Mouse (Mus musculus): ENCODE measurements around the gene Cdk17.

Cdk17 gene

GRCm38 (mm10) chr10:93160807-93161510, at the start of gene Cdk17:
Gene Cdk17 (plus strand): TSS chr10:93160875.
- DNase-seq (ENCODE audit: extremely low read depth, low read depth), result no peak

- DNase-seq (ENCODE audit: extremely low read depth, low read depth), result no peak
Measured at GRCm38 (mm10) chr10:93111412-93111811, 49.3 kb upstream of the Cdk17 start.

DNA sequence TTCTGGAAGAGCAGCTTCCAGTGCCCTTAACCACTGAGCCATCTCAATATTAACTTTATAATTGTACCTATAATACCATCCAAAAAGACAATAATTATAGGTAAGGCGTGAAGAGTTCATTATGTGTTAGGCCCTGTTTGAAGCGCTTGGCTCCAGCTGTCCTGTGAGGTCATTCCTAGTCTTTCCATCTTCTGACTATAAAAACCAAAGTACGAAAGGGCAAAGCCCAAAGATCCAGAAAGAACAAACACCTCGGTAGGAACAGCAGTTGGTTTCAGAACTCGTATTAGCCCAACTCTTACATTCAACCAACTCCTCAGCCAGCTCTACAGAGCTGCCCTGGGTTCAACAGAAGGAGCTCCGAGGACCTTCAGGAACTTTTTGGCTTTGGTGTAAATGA, 48.7 kb upstream of the Cdk17 start:
- no peak for DNase-seq (ENCODE audit: extremely low read depth, low read depth)

DNA sequence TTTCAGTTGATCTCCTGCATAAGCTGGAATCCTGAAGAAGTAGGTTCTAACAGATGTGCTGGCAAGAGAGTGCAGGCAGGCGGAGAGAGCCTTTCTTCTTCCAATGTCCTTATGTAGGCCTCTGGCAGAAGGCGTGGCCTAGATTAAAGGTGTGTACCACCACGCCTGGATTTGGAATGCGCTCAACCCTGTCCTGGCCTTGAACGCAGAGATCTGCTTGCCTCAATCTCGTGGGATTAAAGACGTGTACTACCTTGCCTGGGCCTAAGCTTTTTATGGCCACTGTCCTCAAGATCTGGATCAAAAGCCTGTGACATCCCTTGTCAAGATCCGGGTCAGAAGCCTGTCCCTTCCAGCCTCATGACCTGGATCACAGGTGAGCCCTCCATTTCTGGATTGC, 46.7 kb upstream of the Cdk17 start:
- no peak for DNase-seq (ENCODE audit: extremely low read depth, low read depth)

GRCm38 (mm10) chr10:93114782-93115181, 45.9 kb upstream of the Cdk17 start:
- DNase-seq (ENCODE audit: extremely low read depth, low read depth), result peak; percentile 46

DNA sequence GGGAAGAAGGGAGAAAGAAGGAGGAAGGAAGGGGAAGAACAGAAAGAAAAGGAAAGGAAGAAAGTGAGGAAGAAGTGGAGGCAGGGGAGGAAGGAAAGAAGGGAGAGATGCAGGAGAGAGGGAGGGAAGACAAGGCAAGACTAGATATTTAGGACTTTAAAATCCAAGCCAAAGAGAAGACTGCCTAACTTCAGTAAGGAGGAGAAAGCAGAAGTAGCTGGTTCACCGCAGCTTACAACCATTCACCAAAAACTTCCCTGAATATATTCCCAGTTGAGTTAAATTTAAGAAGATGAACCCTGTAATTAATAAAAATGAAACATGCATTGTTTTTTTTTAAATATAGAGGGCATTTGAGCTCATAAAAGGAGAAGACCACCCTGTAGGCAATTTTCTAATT, 44.9 kb upstream of the Cdk17 start:
- DNase-seq (ENCODE audit: extremely low read depth, low read depth), result no peak

DNA sequence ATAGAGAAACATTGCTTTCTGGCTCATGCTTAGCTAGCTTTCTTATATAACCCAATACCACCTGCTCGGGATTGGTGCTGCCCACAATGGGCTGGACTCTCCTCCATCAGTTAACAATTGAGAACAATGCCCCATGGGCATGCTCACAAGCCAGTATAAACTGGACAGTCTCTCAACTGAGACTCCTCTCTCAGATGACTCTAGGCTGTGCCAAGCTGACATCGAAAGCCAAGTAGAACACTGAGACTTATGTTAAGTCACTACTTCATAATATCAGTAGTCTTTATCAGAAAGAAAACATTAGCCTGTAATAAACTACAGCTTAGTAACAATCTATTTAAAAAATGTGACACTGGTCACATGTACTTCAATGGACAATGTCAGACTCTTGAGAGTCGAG, 44.0 kb upstream of the Cdk17 start:
- no peak for DNase-seq (ENCODE audit: extremely low read depth, low read depth)

- no peak for DNase-seq (ENCODE audit: extremely low read depth, low read depth)
Measured at GRCm38 (mm10) chr10:93119809-93120208, 40.9 kb upstream of the Cdk17 start.

- DNase-seq (ENCODE audit: extremely low read depth, low read depth), result no peak
Measured at GRCm38 (mm10) chr10:93121262-93121860, 39.3 kb upstream of the Cdk17 start.

GRCm38 (mm10) chr10:93122399-93123184, 38.1 kb upstream of the Cdk17 start:
- peak; percentile 37 for DNase-seq (ENCODE audit: extremely low read depth, low read depth)

DNA sequence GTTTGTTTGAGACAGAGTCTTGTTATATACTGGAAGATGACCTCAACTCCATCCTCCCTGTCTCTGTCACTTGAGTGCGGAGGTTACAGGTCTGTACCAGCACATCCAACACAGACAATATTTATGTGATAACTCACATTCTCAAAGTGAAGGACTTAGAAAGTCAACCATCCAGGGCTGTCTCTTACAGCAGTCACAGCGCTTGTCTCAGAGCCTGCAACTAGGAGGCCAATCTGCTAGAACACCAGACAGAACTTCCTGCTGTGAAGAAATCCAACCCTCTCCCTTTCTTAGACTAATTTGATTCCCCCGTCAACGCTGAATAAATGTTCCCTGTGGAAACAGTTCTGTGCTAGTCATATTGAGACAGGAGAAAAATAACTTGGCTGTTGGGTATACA, 37.4 kb upstream of the Cdk17 start:
- DNase-seq (ENCODE audit: extremely low read depth, low read depth), result no peak

DNA sequence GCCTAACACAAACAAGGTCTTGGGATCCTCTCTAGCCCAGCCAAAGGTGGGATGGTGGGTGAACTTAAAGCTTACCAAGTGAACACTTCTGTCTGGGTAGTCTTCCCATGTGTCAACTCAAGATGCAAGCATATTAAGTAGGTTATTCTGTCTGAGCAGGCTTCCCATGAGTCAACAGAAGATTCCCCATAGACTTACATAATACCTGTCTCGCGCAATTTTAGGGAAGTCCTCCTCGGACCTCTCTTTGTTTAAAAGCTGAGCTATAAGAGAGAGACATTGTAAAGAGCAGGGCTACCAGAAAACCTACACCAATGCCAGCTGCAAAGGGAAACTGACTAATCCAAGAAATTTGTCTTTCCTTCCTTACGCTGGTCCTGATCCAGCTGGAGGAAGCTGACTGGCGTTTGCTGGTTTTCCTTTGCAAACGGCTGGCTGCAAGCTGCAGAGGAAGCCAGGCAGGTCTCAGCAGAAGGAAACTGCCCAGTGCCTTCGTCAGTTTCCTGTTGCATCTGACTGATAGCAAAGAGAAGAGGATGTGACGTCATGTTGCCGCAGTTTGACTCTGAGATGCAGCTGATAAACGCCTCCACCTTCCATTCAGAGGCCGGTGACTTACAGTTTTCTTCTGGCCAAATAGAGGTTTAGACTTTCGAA, 36.6 kb upstream of the Cdk17 start:
- peak; percentile 87 for DNase-seq (ENCODE audit: extremely low read depth, low read depth)

DNA sequence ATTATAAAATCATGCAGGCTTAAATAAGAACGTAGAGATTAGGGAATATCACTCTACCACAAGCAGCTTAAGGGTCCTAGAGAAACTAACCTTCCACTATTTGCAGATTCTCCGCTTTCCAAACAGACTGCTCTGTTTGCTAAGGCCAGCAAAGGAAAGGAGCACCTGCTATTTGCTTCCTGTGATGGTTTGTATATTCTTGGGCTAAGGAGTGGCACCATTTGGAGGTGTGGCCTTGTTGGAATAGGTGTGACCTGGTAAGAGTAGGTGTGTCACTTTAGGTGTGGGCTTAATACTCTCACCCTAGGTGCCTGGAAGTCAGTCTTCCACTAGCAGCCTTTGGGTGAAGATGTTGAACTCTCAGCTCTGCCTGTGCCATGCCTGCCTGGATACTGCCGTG, 34.6 kb upstream of the Cdk17 start:
- DNase-seq (ENCODE audit: extremely low read depth, low read depth), result no peak

DNA sequence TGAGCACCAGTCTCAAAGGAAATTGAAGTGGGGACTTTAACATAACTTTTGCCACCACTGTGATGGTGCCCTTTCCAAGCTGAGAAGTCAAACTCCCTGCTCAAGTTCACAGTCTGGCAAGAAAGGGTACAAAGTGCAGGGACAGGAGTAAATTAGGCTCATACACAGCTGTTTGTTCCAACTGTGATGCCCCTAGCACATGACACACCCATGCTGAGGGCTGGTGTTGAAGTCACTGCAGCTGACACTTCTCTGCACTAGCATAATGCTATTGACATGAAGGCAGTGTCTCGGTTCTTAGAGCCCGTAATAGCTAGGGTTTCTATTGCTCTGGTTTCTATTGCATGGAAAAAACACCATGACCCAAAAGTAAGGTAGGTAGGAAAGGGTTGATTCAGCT, 32.1 kb upstream of the Cdk17 start:
- no peak for DNase-seq (ENCODE audit: extremely low read depth, low read depth)

- DNase-seq (ENCODE audit: extremely low read depth, low read depth), result no peak
Measured at GRCm38 (mm10) chr10:93129345-93129744, 31.3 kb upstream of the Cdk17 start.

DNA sequence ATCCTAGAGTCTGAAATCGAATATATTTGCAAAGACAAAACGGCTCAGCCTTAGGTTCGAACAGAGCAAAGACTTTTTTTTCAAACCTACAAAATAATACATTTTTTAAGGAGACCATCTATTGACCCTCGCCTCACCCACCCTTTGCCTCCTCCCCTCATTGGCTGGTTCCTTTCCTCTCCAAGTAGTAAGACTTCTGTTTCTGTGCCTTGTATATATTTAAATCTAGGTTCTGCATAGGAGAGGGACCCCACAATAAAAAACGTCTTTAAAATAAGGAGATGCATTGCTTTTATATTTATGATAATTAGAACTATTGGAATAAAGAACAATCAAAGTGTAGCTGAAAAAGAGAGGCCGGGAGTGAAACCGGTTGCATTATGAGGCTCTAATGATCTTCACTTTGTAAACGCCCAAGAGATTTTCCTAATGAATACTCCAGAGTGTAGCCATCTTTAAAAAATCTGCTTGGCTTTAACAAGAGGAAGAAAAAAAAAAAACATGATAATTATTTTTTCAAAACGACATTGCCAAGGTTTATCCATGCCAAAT, 30.7 kb upstream of the Cdk17 start:
- DNase-seq (ENCODE audit: extremely low read depth, low read depth), result no peak

- DNase-seq (ENCODE audit: extremely low read depth, low read depth), result no peak
Measured at GRCm38 (mm10) chr10:93130456-93130940, 30.2 kb upstream of the Cdk17 start.

- DNase-seq (ENCODE audit: extremely low read depth, low read depth), result no peak
Measured at GRCm38 (mm10) chr10:93131865-93132566, 28.7 kb upstream of the Cdk17 start.

GRCm38 (mm10) chr10:93138730-93139129, 21.9 kb upstream of the Cdk17 start:
- DNase-seq (ENCODE audit: extremely low read depth, low read depth), result no peak

DNA sequence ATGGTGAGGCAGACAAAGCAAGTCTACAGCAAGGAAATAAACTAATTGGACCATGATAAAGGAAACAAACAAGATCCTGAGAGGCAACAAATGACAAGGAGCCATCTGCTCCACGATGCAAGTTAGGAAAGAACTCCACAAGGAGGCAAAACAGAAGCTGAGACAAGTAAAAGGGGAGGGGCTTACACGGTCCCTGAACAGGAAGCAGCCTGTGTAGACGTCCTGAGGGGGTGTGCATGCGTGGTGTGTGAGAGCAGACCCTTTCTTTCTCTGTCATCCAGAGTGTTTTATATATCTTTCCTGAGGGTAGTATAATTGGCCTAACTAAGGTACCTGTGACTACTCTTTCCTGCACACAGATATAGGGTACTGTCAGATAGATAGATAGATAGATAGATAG, 19.9 kb upstream of the Cdk17 start:
- no peak for DNase-seq (ENCODE audit: extremely low read depth, low read depth)

Measured in MEL-GATA-1-ER (cell line).